Mouse (Mus musculus) lung, adult 18-20 months (tissue): ENCODE data around the gene Sde2.
"Not testable (repeated sequence)": the region's sequence is repeated elsewhere in the genome, so short reads cannot be mapped to it uniquely, and the experiment has no call there.

Source experiments
- DNase-seq, 2 experiments: peaks; one replicate each; pipeline ENCODE4 v3.0.0; 2022; ENCODE audit warnings: mixed read lengths in 2 of 2

The Sde2 gene

GRCm38 (mm10) chr1:180889172-180889571, 38.2 kb downstream of the Sde2 start:
- DNase-seq = no peak

- no peak for DNase-seq
Observed at GRCm38 (mm10) chr1:180889841-180890240, 38.9 kb downstream of the Sde2 start.

DNA sequence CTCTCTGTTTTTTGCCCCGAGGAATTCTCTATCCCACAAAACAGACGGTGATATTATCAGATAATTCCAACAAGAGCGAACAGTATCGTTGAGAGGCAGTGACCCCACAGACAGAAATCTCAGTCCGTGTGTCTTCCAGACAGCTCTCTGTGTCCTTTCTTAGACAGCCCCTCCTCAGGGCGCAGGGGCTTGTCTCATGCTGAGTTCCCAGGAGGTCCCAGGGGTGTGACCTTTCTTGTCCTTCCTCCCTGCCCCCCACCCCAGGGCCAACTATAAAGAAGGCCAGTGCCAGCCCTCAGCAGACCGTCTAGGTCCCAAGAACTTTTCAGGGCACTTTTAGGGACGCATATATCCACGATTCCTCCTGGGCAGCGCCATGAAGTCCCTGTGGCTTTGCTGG, 41.9 kb downstream of the Sde2 start, which contains the start of gene Lefty2:
Gene Lefty2 (plus strand): TSS at position 301 of the 400 bp plus-strand sequence.
- DNase-seq = no peak

- DNase-seq = not testable (repeated sequence)
Observed at GRCm38 (mm10) chr1:180894088-180894987, 43.4 kb downstream of the Sde2 start.

DNA sequence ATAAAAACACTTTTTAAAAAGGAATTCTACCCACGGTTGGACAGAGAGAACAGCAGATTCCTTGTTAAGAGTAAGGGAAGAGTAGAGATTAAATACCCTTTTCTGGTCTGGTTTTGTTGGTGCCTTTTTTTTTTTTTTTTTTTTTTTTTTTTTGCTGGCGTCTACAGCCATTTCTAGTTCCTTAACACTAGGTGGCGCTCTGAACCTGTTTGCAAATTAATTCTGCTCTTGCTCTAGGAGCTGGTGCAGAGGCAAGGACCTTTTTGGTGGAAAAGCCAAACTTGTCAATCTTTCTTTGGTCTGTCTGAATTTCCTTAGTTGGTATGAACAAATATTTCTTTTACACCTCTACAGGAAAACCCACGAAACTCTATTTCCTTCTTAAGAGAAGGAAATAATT, 50.2 kb downstream of the Sde2 start:
- DNase-seq = peak in 1 of 2 experiments; percentile 34

GRCm38 (mm10) chr1:180902915-180903314, 52.0 kb downstream of the Sde2 start:
- peak in 1 of 2 experiments; percentile 24 for DNase-seq

DNA sequence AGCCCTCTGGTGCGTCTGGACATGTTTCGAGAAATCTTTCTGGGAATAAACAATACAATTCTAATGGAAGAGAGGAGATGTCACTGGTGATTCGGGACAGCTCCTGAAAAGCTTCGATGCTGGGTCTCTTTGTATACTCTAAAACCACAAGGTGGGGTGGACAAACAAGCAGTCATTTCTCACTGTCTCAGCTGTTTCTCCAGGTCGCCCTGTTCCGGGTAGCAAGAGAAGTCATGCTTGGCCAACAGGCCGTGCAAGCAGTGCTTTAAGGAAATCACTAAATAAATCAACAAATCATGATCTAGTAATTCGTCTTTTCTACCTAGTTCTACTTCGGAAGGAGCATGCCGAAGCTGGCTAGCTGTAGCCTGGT, 52.7 kb downstream of the Sde2 start:
- DNase-seq = no peak

- DNase-seq = peak; percentile 94
Observed at GRCm38 (mm10) chr1:180904039-180904814, 53.3 kb downstream of the Sde2 start, which contains the start of gene Pycr2. TSS of gene Pycr2 (plus strand) at chr1:180904293.

DNA sequence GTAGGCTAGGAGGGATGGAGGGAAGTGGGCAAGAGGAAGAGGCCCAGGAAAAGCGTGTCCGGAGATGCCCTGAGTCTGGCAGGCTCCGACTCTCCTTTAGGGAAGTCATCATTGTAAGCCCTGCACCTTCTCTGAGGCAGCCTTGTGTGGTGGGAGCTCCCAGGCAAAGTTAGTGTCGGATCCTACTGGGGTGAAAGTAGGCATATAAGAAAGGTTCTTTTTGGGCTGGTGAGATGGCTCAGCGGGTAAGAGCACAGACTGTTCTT, 53.8 kb downstream of the Sde2 start:
- DNase-seq = no peak

GRCm38 (mm10) chr1:180905307-180905706, 54.4 kb downstream of the Sde2 start:
- no peak for DNase-seq

DNA sequence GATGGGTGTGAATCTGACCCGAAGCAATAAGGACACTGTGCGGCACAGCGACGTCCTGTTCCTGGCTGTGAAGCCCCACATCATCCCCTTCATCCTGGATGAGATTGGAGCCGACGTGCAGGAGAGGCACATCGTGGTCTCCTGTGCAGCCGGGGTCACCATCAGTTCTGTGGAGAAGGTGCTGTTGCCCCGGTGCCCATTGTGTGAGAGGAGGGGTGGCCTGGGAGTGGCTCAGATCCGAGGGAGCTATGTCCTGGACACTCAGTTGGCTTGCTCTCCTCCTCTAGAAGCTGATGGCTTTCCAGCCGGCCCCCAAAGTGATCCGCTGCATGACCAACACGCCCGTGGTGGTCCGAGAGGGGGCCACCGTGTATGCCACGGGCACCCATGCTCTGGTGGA, 54.9 kb downstream of the Sde2 start:
- no peak for DNase-seq

GRCm38 (mm10) chr1:180906461-180907147, 55.7 kb downstream of the Sde2 start:
- no peak for DNase-seq

DNA sequence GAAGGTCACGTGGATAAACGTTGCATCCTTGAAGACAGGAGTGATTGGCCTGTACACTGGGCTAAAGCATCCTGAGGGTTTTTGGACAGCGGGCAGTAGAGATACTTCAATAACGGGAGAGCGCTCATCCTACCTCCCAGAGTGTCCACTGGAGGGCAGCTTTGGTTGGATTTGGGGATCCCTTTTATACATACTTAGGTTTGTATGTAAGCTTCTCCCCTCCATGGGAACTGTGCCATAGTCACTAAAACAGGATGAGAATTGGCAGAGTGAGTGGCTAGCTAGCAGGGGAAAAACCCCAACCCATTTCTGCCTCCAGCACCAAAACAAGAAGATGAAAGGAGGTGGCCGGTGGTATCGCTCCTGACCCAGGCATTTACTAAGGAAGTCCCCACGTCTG, 60.2 kb downstream of the Sde2 start:
- DNase-seq = no peak

- peak; percentile 46 to 67 for DNase-seq
Observed at GRCm38 (mm10) chr1:180911653-180912287, 60.8 kb downstream of the Sde2 start.

DNA sequence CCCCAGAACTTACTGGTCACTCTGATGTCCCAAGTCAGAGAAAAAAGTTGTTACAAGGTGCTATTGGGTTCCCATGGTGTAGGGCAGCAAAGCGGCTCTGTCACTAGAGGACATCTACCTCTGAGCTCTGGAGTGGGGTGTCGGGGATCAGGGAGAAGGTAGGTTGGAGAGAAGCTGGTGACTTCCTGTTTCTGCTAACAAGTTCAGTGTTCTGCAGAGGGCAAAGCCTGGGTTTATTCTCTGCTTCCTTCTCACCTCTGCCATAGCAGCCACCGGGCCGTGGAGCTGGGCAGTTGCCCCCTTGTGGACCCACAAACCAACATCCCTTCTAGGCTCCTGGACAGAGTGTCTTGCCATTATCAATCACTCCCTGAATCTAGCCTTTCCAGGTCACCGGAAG, 61.9 kb downstream of the Sde2 start:
- no peak for DNase-seq

DNA sequence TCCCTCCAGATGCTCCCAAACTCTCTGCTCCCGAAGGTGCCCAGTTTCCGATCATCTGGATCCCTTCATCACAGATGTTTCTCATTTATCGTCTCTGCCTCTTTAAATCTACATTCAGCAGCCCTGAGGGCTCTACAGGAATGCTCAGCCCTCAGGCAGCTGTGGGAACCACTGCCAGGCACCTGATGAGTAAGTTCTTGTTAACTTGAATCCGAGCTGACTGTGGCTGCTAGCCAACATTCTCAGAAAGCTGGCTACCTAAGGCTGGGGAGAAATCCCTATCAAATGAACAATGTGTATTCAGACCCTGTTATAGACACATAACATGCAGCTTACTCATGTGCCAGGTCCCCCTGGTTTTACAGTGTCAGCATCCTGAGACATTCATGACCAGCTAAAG, 62.9 kb downstream of the Sde2 start:
- no peak for DNase-seq

DNA sequence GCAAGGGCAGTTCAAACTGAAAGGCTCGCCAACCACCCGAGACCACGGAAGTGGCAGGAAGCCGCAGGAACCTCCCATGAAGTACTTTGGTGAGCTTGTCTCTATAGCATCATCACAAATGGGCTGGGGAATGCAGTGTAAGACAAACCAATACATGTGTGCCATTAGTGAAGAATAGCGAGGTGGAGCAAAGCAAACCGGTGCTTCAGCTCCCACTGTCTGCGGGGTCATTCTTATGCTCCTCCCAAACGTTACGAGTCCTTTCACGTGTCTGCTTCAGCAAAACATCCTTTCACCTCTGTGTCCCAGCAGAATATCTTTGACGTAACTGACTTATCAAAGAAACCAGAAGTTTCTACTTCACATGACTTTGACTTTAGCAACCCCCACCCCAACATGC, 65.5 kb downstream of the Sde2 start:
- no peak for DNase-seq

- DNase-seq = no peak
Observed at GRCm38 (mm10) chr1:180917053-180917452, 66.1 kb downstream of the Sde2 start.
